In the genomic region with DNA sequence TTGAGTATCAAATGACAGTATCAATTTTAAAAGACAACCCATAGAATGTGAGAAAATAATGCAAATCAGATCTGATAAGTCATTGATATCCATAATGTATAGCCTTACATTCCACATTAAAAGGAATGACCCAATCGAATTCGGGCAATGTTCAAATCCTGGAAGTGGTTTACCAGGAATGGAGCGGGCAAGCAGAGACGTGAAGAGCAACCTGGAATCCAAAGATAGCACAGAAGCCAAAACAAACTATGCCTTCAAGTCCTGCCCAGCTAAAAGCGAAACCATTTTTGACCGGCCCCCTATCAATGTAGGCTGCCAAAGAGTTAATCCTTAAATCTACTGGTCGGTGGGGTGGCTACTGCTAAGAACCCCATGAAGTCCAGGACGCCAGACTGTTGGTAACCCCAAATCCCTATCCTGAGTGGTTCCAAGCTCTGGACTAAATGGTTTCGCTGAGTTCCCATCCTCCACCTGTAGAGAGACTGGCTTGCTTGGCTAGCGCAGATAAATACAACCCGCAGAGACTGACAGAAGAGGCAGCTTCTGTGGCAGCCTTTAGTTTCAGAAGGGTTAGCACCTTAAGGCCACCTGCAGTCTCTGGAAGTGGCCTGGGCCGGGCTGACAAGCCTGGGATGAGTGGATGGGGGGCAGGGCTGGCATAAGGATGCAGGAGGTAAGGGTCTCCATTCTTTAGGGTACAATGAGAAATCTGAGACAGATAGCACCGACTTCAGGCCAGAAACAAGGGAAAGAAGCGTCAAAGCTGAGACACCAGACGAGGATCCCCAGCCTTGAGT, we compare ENCODE assay signal across 7 mouse cellular contexts. TPM values are rescaled to one million over a fixed set of nuclear protein-coding genes. Genes with fewer than 3 reads are reported as not detected.
DNase-seq lines count a peak whose midpoint lies in the region; ATAC-seq lines count a peak whose summit lies in the region.

No protein-coding gene starts in this region.

- peak; percentile 32; the same call in 1 of the 2 replicates for ATAC-seq in lung, embryonic 16.5 days (ENCODE audit: low read depth)
- no peak; the same call in none of the 2 replicates for ATAC-seq in forebrain, embryonic 11.5 days (replicated peaks; ENCODE audit: low FRiP score)
- ATAC-seq in limb, embryonic 15.5 days (ENCODE audit: insufficient number of reproducible peaks, low FRiP score, low TSS enrichment, low read depth) = no peak
- peak; percentile 23; the same call in 1 of the 2 replicates for ATAC-seq in stomach, embryonic 15.5 days (ENCODE audit: insufficient read depth, low FRiP score, low read depth)

- H3K4me3 ChIP-seq in lung, embryonic 16.5 days (ENCODE audit: low read length) = peak overlapping the region; percentile 48
- peak overlapping the region; percentile 51 for H3K4me3 ChIP-seq in forebrain, embryonic 11.5 days (ENCODE audit: low read depth, low read length)
- peak overlapping the region; percentile 42 for H3K4me3 ChIP-seq in limb, embryonic 15.5 days
- peak overlapping the region; percentile 45 for H3K4me3 ChIP-seq in stomach, embryonic 15.5 days (replicated peaks)

- H3K27me3 ChIP-seq in lung, embryonic 16.5 days (ENCODE audit: control insufficient read depth, insufficient read depth, low read depth, low read length) = peaks cover 21% of the 10 kb centered on the region
- H3K27me3 ChIP-seq in forebrain, embryonic 11.5 days (ENCODE audit: control insufficient read depth, insufficient read depth, low read length) = no peaks in the 10 kb centered on the region
- peaks cover 33% of the 10 kb centered on the region for H3K27me3 ChIP-seq in limb, embryonic 15.5 days
- peaks cover 14% of the 10 kb centered on the region; the same call in 1 of the 2 replicates for H3K27me3 ChIP-seq in stomach, embryonic 15.5 days (replicated peaks)

- no peaks in the 10 kb centered on the region for H3K36me3 ChIP-seq in lung, embryonic 16.5 days (ENCODE audit: control insufficient read depth, insufficient read depth, low read length)
- no peaks in the 10 kb centered on the region for H3K36me3 ChIP-seq in forebrain, embryonic 11.5 days (ENCODE audit: control insufficient read depth, insufficient read depth, low read length)
- H3K36me3 ChIP-seq in limb, embryonic 15.5 days = no peaks in the 10 kb centered on the region
- no peaks in the 10 kb centered on the region for H3K36me3 ChIP-seq in stomach, embryonic 15.5 days

- no peak overlapping the region for H3K27ac ChIP-seq in lung, embryonic 16.5 days (ENCODE audit: low read length)
- peak overlapping the region; percentile 60 for H3K27ac ChIP-seq in forebrain, embryonic 11.5 days (ENCODE audit: low read depth, low read length)
- H3K27ac ChIP-seq in limb, embryonic 15.5 days = no peak overlapping the region
- H3K27ac ChIP-seq in stomach, embryonic 15.5 days = no peak overlapping the region

- DNase-seq in lung, postnatal 36 days = no peak
- DNase-seq in forebrain, embryonic 11.5 days (ENCODE audit: low spot score) = no peak
- DNase-seq in Muller cell, postnatal 12 days (ENCODE audit: inconsistent ontology term) = no peak
- no peak for DNase-seq in kidney, postnatal 14 days

- H3K4me2 ChIP-seq in lung, embryonic 16.5 days (ENCODE audit: low read depth, low read length) = peak overlapping the region; percentile 88
- H3K4me2 ChIP-seq in forebrain, embryonic 11.5 days (ENCODE audit: low read depth, low read length, severe bottlenecking) = peak overlapping the region; percentile 84
- H3K4me2 ChIP-seq in limb, embryonic 15.5 days = peak overlapping the region; percentile 94
- H3K4me2 ChIP-seq in stomach, embryonic 15.5 days = peak overlapping the region; percentile 95

- H3K9ac ChIP-seq in lung, embryonic 16.5 days (ENCODE audit: low read length) = no peak overlapping the region
- peak overlapping the region; percentile 47 for H3K9ac ChIP-seq in forebrain, embryonic 11.5 days (ENCODE audit: low read length)
- H3K9ac ChIP-seq in limb, embryonic 15.5 days = no peak overlapping the region
- H3K9ac ChIP-seq in stomach, embryonic 15.5 days = no peak overlapping the region

- peaks cover 17% of the 10 kb centered on the region for H3K4me1 ChIP-seq in lung, embryonic 16.5 days (replicated peaks; ENCODE audit: control insufficient read depth, insufficient read depth, low read length)
- peaks cover 23% of the 10 kb centered on the region for H3K4me1 ChIP-seq in forebrain, embryonic 11.5 days (replicated peaks; ENCODE audit: control insufficient read depth, insufficient read depth, low read length)
- H3K4me1 ChIP-seq in limb, embryonic 15.5 days = peaks cover 21% of the 10 kb centered on the region
- peaks cover 17% of the 10 kb centered on the region for H3K4me1 ChIP-seq in stomach, embryonic 15.5 days

- H3K9me3 ChIP-seq in lung, embryonic 16.5 days (ENCODE audit: control insufficient read depth, low read length) = no peaks in the 10 kb centered on the region; the same call in 1 of the 2 replicates
- no peaks in the 10 kb centered on the region for H3K9me3 ChIP-seq in forebrain, embryonic 11.5 days (ENCODE audit: control insufficient read depth, low read length)
- no peaks in the 10 kb centered on the region for H3K9me3 ChIP-seq in limb, embryonic 15.5 days
- no peaks in the 10 kb centered on the region for H3K9me3 ChIP-seq in stomach, embryonic 15.5 days

- WGBS in lung, embryonic 16.5 days = 15% methylated on average over 15 of the region's 15 CpGs
- 19% methylated on average over 15 of the region's 15 CpGs for WGBS in forebrain, embryonic 11.5 days
- WGBS in limb, embryonic 15.5 days = 18% methylated on average over 15 of the region's 15 CpGs
- WGBS in stomach, embryonic 15.5 days = 16% methylated on average over 15 of the region's 15 CpGs

RNA-seq across cellular contexts. Expression of gene Rundc3a, which starts 0.6 kb away (rescaled TPM):
- 1.8 and 2.9 TPM in 2 replicates for polyA plus RNA-seq in lung, embryonic 16.5 days (2015; fragmentation: Nextera tagmentation; extraction: Ambion mirVana)
- polyA plus RNA-seq in forebrain, embryonic 11.5 days (2014; fragmentation: Nextera tagmentation; extraction: Ambion mirVana) = 33.1 and 35.4 TPM in 2 replicates
- 1.2 and 1.6 TPM in 2 replicates for polyA plus RNA-seq in limb, embryonic 15.5 days (2015; fragmentation: Nextera tagmentation; extraction: Ambion mirVana)
- 8.8 and 9.2 TPM in 2 replicates for polyA plus RNA-seq in stomach, embryonic 15.5 days (2015; fragmentation: Nextera tagmentation; extraction: Ambion mirVana)

RNA-seq across cellular contexts. Expression of gene Slc25a39, which starts 15.1 kb away (rescaled TPM):
- polyA plus RNA-seq in lung, embryonic 16.5 days (2015; fragmentation: Nextera tagmentation; extraction: Ambion mirVana) = 234 and 252 TPM in 2 replicates
- 196 and 214 TPM in 2 replicates for polyA plus RNA-seq in forebrain, embryonic 11.5 days (2014; fragmentation: Nextera tagmentation; extraction: Ambion mirVana)
- polyA plus RNA-seq in limb, embryonic 15.5 days (2015; fragmentation: Nextera tagmentation; extraction: Ambion mirVana) = 184 and 195 TPM in 2 replicates
- polyA plus RNA-seq in stomach, embryonic 15.5 days (2015; fragmentation: Nextera tagmentation; extraction: Ambion mirVana) = 256 and 259 TPM in 2 replicates

RNA-seq across cellular contexts. Expression of gene Slc4a1, which starts 26.6 kb away (rescaled TPM):
- 8.9 and 18.2 TPM in 2 replicates for polyA plus RNA-seq in lung, embryonic 16.5 days (2015; fragmentation: Nextera tagmentation; extraction: Ambion mirVana)
- polyA plus RNA-seq in forebrain, embryonic 11.5 days (2014; fragmentation: Nextera tagmentation; extraction: Ambion mirVana) = 33.8 and 36.8 TPM in 2 replicates
- polyA plus RNA-seq in limb, embryonic 15.5 days (2015; fragmentation: Nextera tagmentation; extraction: Ambion mirVana) = 5.9 and 10.4 TPM in 2 replicates
- 31.8 and 68.8 TPM in 2 replicates for polyA plus RNA-seq in stomach, embryonic 15.5 days (2015; fragmentation: Nextera tagmentation; extraction: Ambion mirVana)

RNA-seq across cellular contexts. Expression of gene Grn, which starts 37.5 kb away (rescaled TPM):
- 195 and 201 TPM in 2 replicates for polyA plus RNA-seq in lung, embryonic 16.5 days (2015; fragmentation: Nextera tagmentation; extraction: Ambion mirVana)
- polyA plus RNA-seq in forebrain, embryonic 11.5 days (2014; fragmentation: Nextera tagmentation; extraction: Ambion mirVana) = 65.7 and 72.8 TPM in 2 replicates
- 192 and 215 TPM in 2 replicates for polyA plus RNA-seq in limb, embryonic 15.5 days (2015; fragmentation: Nextera tagmentation; extraction: Ambion mirVana)
- polyA plus RNA-seq in stomach, embryonic 15.5 days (2015; fragmentation: Nextera tagmentation; extraction: Ambion mirVana) = 155 and 161 TPM in 2 replicates

RNA-seq across cellular contexts. Expression of gene Fam171a2, which starts 54.8 kb away (rescaled TPM):
- polyA plus RNA-seq in lung, embryonic 16.5 days (2015; fragmentation: Nextera tagmentation; extraction: Ambion mirVana) = 2.9 and 3.9 TPM in 2 replicates
- polyA plus RNA-seq in forebrain, embryonic 11.5 days (2014; fragmentation: Nextera tagmentation; extraction: Ambion mirVana) = 11.0 and 11.2 TPM in 2 replicates
- 4.9 and 5.7 TPM in 2 replicates for polyA plus RNA-seq in limb, embryonic 15.5 days (2015; fragmentation: Nextera tagmentation; extraction: Ambion mirVana)
- 5.5 and 6.1 TPM in 2 replicates for polyA plus RNA-seq in stomach, embryonic 15.5 days (2015; fragmentation: Nextera tagmentation; extraction: Ambion mirVana)

Comparison
In these comparisons a context has a peak if more than half of its experiments do, and no peak if none do; other contexts are left out.
1. ATAC-seq: peak in lung, embryonic 16.5 days (single experiment) and stomach, embryonic 15.5 days (single experiment); none in forebrain, embryonic 11.5 days (single experiment) and limb, embryonic 15.5 days (single experiment).
2. Peak in every context shown above with its lines, with median percentiles within 50 percentile points of each other: H3K4me2 ChIP-seq and H3K4me3 ChIP-seq.